Mouse (Mus musculus): Measurements from ENCODE around the gene Mus81.

- no peak for TF ChIP-seq EP300 (optimal IDR thresholded peaks at IDR 0.05)
- no peak for TF ChIP-seq CTCF (IDR thresholded peaks at IDR 0.05; ENCODE audit: low read depth)
Observed at GRCm38 (mm10) chr19:5445747-5446146, 42.5 kb downstream of the Mus81 start.
